8 mouse cellular contexts compared by ENCODE assay signal in genomic region chr16:20611357-20612227, GRCm38 (mm10). TPM values are rescaled to one million over a fixed set of nuclear protein-coding genes. Genes with fewer than 3 reads are reported as not detected.
DNase-seq lines count a peak whose midpoint lies in the region; ATAC-seq and TF ChIP-seq lines count a peak whose summit lies in the region.

Eef1akmt4 (plus strand) TSS chr16:20611593.
Gm49333 (plus strand) TSS chr16:20611610.
Alg3 (minus strand) TSS chr16:20611735.

- peak; percentile 93 for ATAC-seq in common myeloid progenitor, adult 5-6 weeks (replicated peaks; ENCODE audit: low read depth, poor library complexity, severe bottlenecking)
- peak; percentile 95 for ATAC-seq in hindbrain, postnatal 0 days
- peak; percentile 97 for ATAC-seq in megakaryocyte-erythroid progenitor cell, adult 5-6 weeks (replicated peaks; ENCODE audit: low FRiP score, low TSS enrichment, poor library complexity, severe bottlenecking)

- WGBS in hindbrain, postnatal 0 days, result 2% methylated on average over 41 of the region's 41 CpGs

- peak; percentile 97 for DNase-seq in adipocyte (ENCODE audit: low spot score)
- DNase-seq in gastrocnemius, adult 8-10 months (ENCODE audit: low spot score in 2 of 2), result peak; percentile 81 to 86
- peak; percentile 95 for DNase-seq in hindbrain, postnatal 0 days (ENCODE audit: low spot score)
- DNase-seq in left cerebral cortex, postnatal 14 days (ENCODE audit: low spot score in 2 of 2), result peak; percentile 77 to 88
- DNase-seq in right cerebral cortex, postnatal 14 days, result peak; percentile 68
- DNase-seq in urinary bladder, postnatal 4 days (ENCODE audit: low spot score in 2 of 2), result peak; percentile 81 to 85

- H3K9me3 ChIP-seq in hindbrain, postnatal 0 days (ENCODE audit: low read length), result no peaks in the 10 kb centered on the region

- H3K4me2 ChIP-seq in hindbrain, postnatal 0 days (ENCODE audit: low read depth, low read length), result peak within 1 kb of the TSS; percentile 99

- H3K9ac ChIP-seq in hindbrain, postnatal 0 days (replicated peaks; ENCODE audit: low read length), result peak within 1 kb of the TSS; percentile 79

- peak within 1 kb of the TSS; percentile 84 for H3K27ac ChIP-seq in hindbrain, postnatal 0 days

- no peak; the same call in 1 of the 2 replicates for TF ChIP-seq CTCF in hindbrain, postnatal 0 days (IDR thresholded peaks at IDR 0.05; ENCODE audit: low read depth)

- intact Hi-C loops in left cerebral cortex, postnatal 14 days (cut with DNase I), result loop anchor here (5.0 kb wide), 1 partner anchor 41 kb away; the partner anchor contains the start of gene Psmd2

- H3K36me3 ChIP-seq in hindbrain, postnatal 0 days (ENCODE audit: insufficient read depth, low read length), result peaks cover 5% of the 10 kb centered on the region; the same call in 1 of the 2 replicates

- peak within 1 kb of the TSS; percentile 72 for H3K4me3 ChIP-seq in hindbrain, postnatal 0 days (ENCODE audit: low read length)

- no peaks in the 10 kb centered on the region for H3K27me3 ChIP-seq in hindbrain, postnatal 0 days (ENCODE audit: insufficient read depth, low read length)

- H3K4me1 ChIP-seq in hindbrain, postnatal 0 days (ENCODE audit: insufficient read depth, low read length), result peaks cover 4% of the 10 kb centered on the region

RNA-seq across cellular contexts. Expression of gene Eef1akmt4, which starts in this region (rescaled TPM):
- 6.1 and 12.1 TPM in 2 replicates for total RNA-seq in common myeloid progenitor, adult 5-6 weeks (2017)
- 1 to 10 TPM; 2.4 to 6.6 (median 4.4) TPM for total RNA-seq in gastrocnemius, adult 8-10 months (2022)
- 6.0 and 6.4 TPM in 2 replicates for total RNA-seq in hindbrain, postnatal 0 days (2014; rRNA removed)
- 5.6 and 6.5 TPM in 2 replicates for polyA plus RNA-seq in hindbrain, postnatal 0 days (2015; fragmentation: Nextera tagmentation; extraction: Ambion mirVana)
- 1 to 10 TPM; 1.6 to 2.6 TPM for total RNA-seq in left cerebral cortex, postnatal 14 days (2021)
- 13.3 and 32.7 TPM in 2 replicates for total RNA-seq in megakaryocyte-erythroid progenitor cell, adult 5-6 weeks (2014; fragmentation: Nextera tagmentation)
- 5.4 and 6.5 TPM in 2 replicates for total RNA-seq in megakaryocyte-erythroid progenitor cell, adult 5-6 weeks (2017)

RNA-seq across cellular contexts. Expression of gene Gm49333, which starts in this region (rescaled TPM):
- total RNA-seq in common myeloid progenitor, adult 5-6 weeks (2017), result not detected in 2 replicates
- under 1 TPM in 1 of 4 experiments, not detected in 3; 0.09 TPM for total RNA-seq in gastrocnemius, adult 8-10 months (2022)
- 0.54 TPM in 1 of 2 replicates, not detected in the other for total RNA-seq in hindbrain, postnatal 0 days (2014; rRNA removed)
- polyA plus RNA-seq in hindbrain, postnatal 0 days (2015; fragmentation: Nextera tagmentation; extraction: Ambion mirVana), result not detected in 2 replicates
- under 1 TPM in 1 of 2 experiments, not detected in 1; 0.34 TPM for total RNA-seq in left cerebral cortex, postnatal 14 days (2021)
- not detected in 2 replicates for total RNA-seq in megakaryocyte-erythroid progenitor cell, adult 5-6 weeks (2014; fragmentation: Nextera tagmentation)
- total RNA-seq in megakaryocyte-erythroid progenitor cell, adult 5-6 weeks (2017), result not detected in 2 replicates

RNA-seq across cellular contexts. Expression of gene Alg3, which starts in this region (rescaled TPM):
- 17.0 and 22.6 TPM in 2 replicates for total RNA-seq in common myeloid progenitor, adult 5-6 weeks (2017)
- total RNA-seq in gastrocnemius, adult 8-10 months (2022), result 10 to 100 TPM; 10.1 to 13.6 (median 12.2) TPM
- 34.8 and 38.9 TPM in 2 replicates for total RNA-seq in hindbrain, postnatal 0 days (2014; rRNA removed)
- polyA plus RNA-seq in hindbrain, postnatal 0 days (2015; fragmentation: Nextera tagmentation; extraction: Ambion mirVana), result 35.5 and 36.5 TPM in 2 replicates
- total RNA-seq in left cerebral cortex, postnatal 14 days (2021), result 10 to 100 TPM; 13.0 to 14.3 TPM
- total RNA-seq in megakaryocyte-erythroid progenitor cell, adult 5-6 weeks (2014; fragmentation: Nextera tagmentation), result 28.7 and 36.6 TPM in 2 replicates
- total RNA-seq in megakaryocyte-erythroid progenitor cell, adult 5-6 weeks (2017), result 24.3 and 33.1 TPM in 2 replicates

Comparison
In these comparisons a context has a peak if more than half of its experiments do, and no peak if none do; other contexts are left out.
1. Peak in every context shown above with its lines: DNase-seq, ATAC-seq, H3K4me3 ChIP-seq and H3K27ac ChIP-seq.